Mouse (Mus musculus): ENCODE results near the gene Rpl13a.
"Not testable (repeated sequence)": the region's sequence is repeated elsewhere in the genome, so short reads cannot be mapped to it uniquely, and the experiment has no call there.

Rpl13a gene

GRCm38 (mm10) chr7:45128624-45129246 lies at the start of gene Rpl13a:
Rpl13a (minus strand) TSS chr7:45128761.
- DNase-seq (ENCODE audit: low read depth in 1 of 2, low spot score in 2 of 2) = peak; percentile 98

- DNase-seq (ENCODE audit: low read depth in 1 of 2, low spot score in 2 of 2) = no peak
These were observed 47.8 kb upstream of the Rpl13a start for GRCm38 (mm10) chr7:45176356-45176755.

- DNase-seq (ENCODE audit: low read depth in 1 of 2, low spot score in 2 of 2) = no peak
These were observed 47.4 kb upstream of the Rpl13a start for GRCm38 (mm10) chr7:45175929-45176328.

- no peak for DNase-seq (ENCODE audit: low read depth in 1 of 2, low spot score in 2 of 2)
These were observed 46.8 kb upstream of the Rpl13a start for GRCm38 (mm10) chr7:45175398-45175797.

GRCm38 (mm10) chr7:45174567-45175280 lies 46.2 kb upstream of the Rpl13a start:
- no peak for DNase-seq (ENCODE audit: low read depth in 1 of 2, low spot score in 2 of 2)

- not testable (repeated sequence) for DNase-seq (ENCODE audit: low read depth in 1 of 2, low spot score in 2 of 2)
These were observed 45.2 kb upstream of the Rpl13a start for GRCm38 (mm10) chr7:45173772-45174171.

- no peak for DNase-seq (ENCODE audit: low read depth in 1 of 2, low spot score in 2 of 2)
These were observed 44.4 kb upstream of the Rpl13a start for GRCm38 (mm10) chr7:45172974-45173373.

- DNase-seq (ENCODE audit: low read depth in 1 of 2, low spot score in 2 of 2) = no peak
These were observed 40.9 kb upstream of the Rpl13a start for GRCm38 (mm10) chr7:45169495-45169894.

GRCm38 (mm10) chr7:45168656-45169055 lies 40.1 kb upstream of the Rpl13a start:
- DNase-seq (ENCODE audit: low read depth in 1 of 2, low spot score in 2 of 2) = no peak

GRCm38 (mm10) chr7:45167761-45168445 lies 39.3 kb upstream of the Rpl13a start:
- DNase-seq (ENCODE audit: low read depth in 1 of 2, low spot score in 2 of 2) = no peak

GRCm38 (mm10) chr7:45166950-45167401 lies 38.4 kb upstream of the Rpl13a start:
- no peak for DNase-seq (ENCODE audit: low read depth in 1 of 2, low spot score in 2 of 2)

- DNase-seq (ENCODE audit: low read depth in 1 of 2, low spot score in 2 of 2) = no peak
These were observed 37.1 kb upstream of the Rpl13a start for GRCm38 (mm10) chr7:45165701-45166100.

GRCm38 (mm10) chr7:45164833-45165232 lies 36.3 kb upstream of the Rpl13a start:
- no peak for DNase-seq (ENCODE audit: low read depth in 1 of 2, low spot score in 2 of 2)

GRCm38 (mm10) chr7:45163735-45164490 lies 35.4 kb upstream of the Rpl13a start, which contains the start of gene Slc17a7:
Slc17a7 (plus strand) TSS chr7:45163949.
- no peak for DNase-seq (ENCODE audit: low read depth in 1 of 2, low spot score in 2 of 2)

GRCm38 (mm10) chr7:45162996-45163615 lies 34.5 kb upstream of the Rpl13a start:
- no peak for DNase-seq (ENCODE audit: low read depth in 1 of 2, low spot score in 2 of 2)

GRCm38 (mm10) chr7:45162551-45162950 lies 34.0 kb upstream of the Rpl13a start:
- DNase-seq (ENCODE audit: low read depth in 1 of 2, low spot score in 2 of 2) = no peak

- peak in 1 of 2 experiments; percentile 73 for DNase-seq (ENCODE audit: low read depth in 1 of 2, low spot score in 2 of 2)
These were observed 33.3 kb upstream of the Rpl13a start for GRCm38 (mm10) chr7:45161612-45162473.

GRCm38 (mm10) chr7:45160866-45161265 lies 32.3 kb upstream of the Rpl13a start:
- no peak for DNase-seq (ENCODE audit: low read depth in 1 of 2, low spot score in 2 of 2)

GRCm38 (mm10) chr7:45160316-45160800 lies 31.8 kb upstream of the Rpl13a start:
- DNase-seq (ENCODE audit: low read depth in 1 of 2, low spot score in 2 of 2) = no peak

GRCm38 (mm10) chr7:45158991-45159390 lies 30.4 kb upstream of the Rpl13a start:
- DNase-seq (ENCODE audit: low read depth in 1 of 2, low spot score in 2 of 2) = no peak
